Mouse (Mus musculus) embryonic facial prominence, embryonic 11.5 days (tissue): ENCODE results near the gene Serpina6. TPM values are rescaled to one million over a fixed set of nuclear protein-coding genes. Genes with fewer than 3 reads are reported as not detected.

Experiments
- ATAC-seq: fragments of 200-750 bp; cut with Nextera tagmentation; replicated peaks from 2 replicates; pipeline ENCODE4 v1.8.0; 2017; ENCODE audit warnings: low read depth; ENCODE audit not compliant: insufficient number of reproducible peaks, low FRiP score, low TSS enrichment
- DNase-seq: peaks from one replicate; pipeline ENCODE4 v3.0.0-alpha.2; 2015; ENCODE audit warnings: low spot score
- H3K27ac ChIP-seq: fragments of 300-500 bp; sonication (generic); replicated peaks from 2 replicates; pipeline ENCODE4 v1.5.1; 2014; ENCODE audit warnings: mild to moderate bottlenecking, low read depth, low read length, control low read depth
- H3K27me3 ChIP-seq: fragments of 300-500 bp; sonication (generic); 2 replicates; pipeline ENCODE4 v1.6.1; 2014; ENCODE audit warnings: mild to moderate bottlenecking, low read length, moderate library complexity, mixed read lengths; ENCODE audit not compliant: control insufficient read depth, insufficient read depth
- H3K36me3 ChIP-seq: fragments of 300-500 bp; sonication (generic); replicated peaks from 2 replicates; pipeline ENCODE4 v1.6.1; 2014; ENCODE audit warnings: low read depth, mild to moderate bottlenecking, low read length, moderate library complexity, mixed read lengths; ENCODE audit not compliant: control insufficient read depth, insufficient read depth
- H3K4me1 ChIP-seq: fragments of 300-500 bp; sonication (generic); 2 replicates; pipeline ENCODE4 v1.6.1; 2014; ENCODE audit warnings: low read length, mixed read lengths; ENCODE audit not compliant: control insufficient read depth, insufficient read depth
- H3K4me2 ChIP-seq: fragments of 300-500 bp; sonication (generic); 2 replicates; pipeline ENCODE4 v1.6.1; 2014; ENCODE audit warnings: low read depth, mild to moderate bottlenecking, control low read depth, low read length, moderate library complexity
- H3K4me3 ChIP-seq: fragments of 300-500 bp; sonication (generic); 2 replicates; pipeline ENCODE4 v1.5.1; 2014; ENCODE audit warnings: low read depth, low read length, control low read depth
- H3K9ac ChIP-seq: fragments of 300-500 bp; sonication (generic); replicated peaks from 2 replicates; pipeline ENCODE4 v1.6.1; 2014; ENCODE audit warnings: mild to moderate bottlenecking, control low read depth, low read length
- H3K9me3 ChIP-seq: fragments of 300-500 bp; sonication (generic); replicated peaks from 2 replicates; pipeline ENCODE4 v1.6.1; 2016; ENCODE audit warnings: mild to moderate bottlenecking, low read length, inconsistent platforms, mixed read lengths; ENCODE audit not compliant: control insufficient read depth
- WGBS: fragments of 180-500 bp; shearing (Covaris S2); extraction: QIAGEN DNeasy Blood & Tissue Kit; methylation state at CpG from one replicate; pipeline ENCODE4 v1.1.7; 2014; 5-methylcytosine and 5-hydroxymethylcytosine counted together
- polyA plus RNA-seq: library from polyadenylated mRNA; unstranded; fragments of >200 nt; fragmentation: Nextera tagmentation; extraction: Ambion mirVana; gene quantifications from 2 replicates; pipeline ENCODE4 v1.2.1, GENCODE M21; 2014

Serpina6 gene
- polyA plus RNA-seq, 1 experiment from 2014 or later, result 0.55 TPM

DNA sequence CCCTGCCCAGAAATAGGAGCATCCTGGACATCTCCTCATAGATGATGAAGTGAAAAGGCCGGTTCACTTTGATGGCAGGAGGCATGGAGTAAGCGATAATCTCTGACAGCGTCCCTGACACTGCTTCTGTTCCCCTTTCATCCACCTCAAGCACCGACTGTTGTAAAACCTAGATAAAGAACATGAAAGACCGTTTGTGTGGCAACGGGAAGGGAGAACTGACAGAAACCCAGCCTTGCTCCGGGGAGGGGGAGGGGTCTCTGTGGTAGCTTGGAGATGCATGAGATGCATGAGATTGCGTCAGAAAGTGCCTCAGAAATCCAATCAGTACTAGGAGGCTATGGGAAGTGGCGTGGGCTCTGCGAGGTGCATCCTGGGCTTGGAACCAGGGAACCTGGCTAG lies 40.2 kb downstream of the Serpina6 start:
- Histone ChIP-seq H3K27me3 (no peaks in the 10 kb centered on the region), H3K4me3 (no peak overlapping the region), H3K9me3 (no peaks in the 10 kb centered on the region), H3K36me3 (no peaks in the 10 kb centered on the region), H3K4me1 (no peaks in the 10 kb centered on the region), H3K27ac (no peak overlapping the region), H3K9ac (no peak overlapping the region), H3K4me2 (no peak overlapping the region)
- no peak for ATAC-seq
- no peak for DNase-seq
- WGBS, result 93% methylated on average over 10 of the region's 10 CpGs

DNA sequence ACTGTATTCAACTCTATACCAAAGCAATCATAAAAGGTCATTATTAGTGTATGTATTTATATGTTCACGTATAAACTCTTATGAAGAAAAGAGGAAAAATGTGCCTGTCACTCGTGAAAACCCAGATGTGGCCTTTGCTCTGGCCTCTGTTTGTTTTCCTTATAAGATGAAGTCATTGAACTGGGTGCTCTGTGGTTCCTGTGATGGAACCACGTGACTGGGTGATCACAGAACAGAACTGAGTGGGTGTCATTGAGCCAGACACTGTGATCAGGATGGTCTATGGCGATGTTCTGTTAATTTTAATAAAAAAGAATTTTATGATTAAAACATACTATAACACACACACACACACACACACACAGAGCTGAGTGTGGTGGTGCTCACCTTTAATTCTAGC lies 41.3 kb downstream of the Serpina6 start:
- DNase-seq, result no peak
- WGBS, result 79% methylated on average over 4 of the region's 4 CpGs

DNA sequence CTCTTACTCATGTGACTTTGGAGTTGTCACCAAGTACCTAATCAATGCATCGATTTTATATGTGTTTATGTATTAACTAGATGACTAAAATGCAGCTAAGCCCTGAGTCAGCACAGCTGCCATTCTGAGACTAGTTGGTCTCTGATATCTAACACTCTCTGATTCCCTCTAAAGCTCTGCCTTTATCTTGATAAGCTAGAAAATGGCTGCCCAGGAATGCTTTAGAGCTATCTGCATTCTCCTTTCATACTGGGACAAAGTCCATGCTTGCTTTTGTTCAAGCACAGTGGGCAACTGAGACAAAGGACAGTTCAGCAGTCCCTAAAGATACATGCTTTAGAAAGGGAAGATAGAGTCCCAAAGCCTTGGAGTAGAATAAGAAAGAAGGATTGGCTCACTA lies 41.9 kb downstream of the Serpina6 start:
- no peak for DNase-seq
- 91% methylated on average over 1 of the region's 1 CpGs for WGBS

More for the DNA sequence above, 41.3 kb downstream of the Serpina6 start:
- Histone ChIP-seq H3K36me3 (no peaks in the 10 kb centered on the region), H3K4me3 (no peak overlapping the region), H3K9me3 (no peaks in the 10 kb centered on the region), H3K4me1 (no peaks in the 10 kb centered on the region), H3K27ac (no peak overlapping the region), H3K9ac (no peak overlapping the region), H3K27me3 (no peaks in the 10 kb centered on the region), H3K4me2 (no peak overlapping the region)
- ATAC-seq, result no peak

DNA sequence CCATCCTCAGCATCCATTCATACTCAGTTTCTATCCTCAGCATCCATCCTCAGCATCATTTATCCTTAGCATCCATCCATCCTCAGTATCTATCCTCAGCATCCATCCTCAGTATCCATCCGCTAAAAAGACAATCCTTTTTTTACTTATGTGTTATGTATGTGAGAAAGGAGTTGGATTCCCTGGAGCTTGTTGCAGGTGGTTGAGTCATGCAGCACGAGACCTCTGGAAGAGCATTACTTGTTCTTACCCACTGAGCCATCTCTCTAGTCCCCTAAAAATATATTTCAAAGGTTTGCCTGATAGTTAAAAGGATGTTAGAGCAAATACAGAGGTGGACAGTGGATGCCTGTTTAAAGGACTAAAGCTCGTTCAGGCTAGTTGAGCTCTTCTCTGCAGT lies 55.2 kb downstream of the Serpina6 start:
- Histone ChIP-seq H3K9me3 (no peaks in the 10 kb centered on the region), H3K27ac (no peak overlapping the region), H3K4me1 (no peaks in the 10 kb centered on the region), H3K4me3 (no peak overlapping the region), H3K4me2 (no peak overlapping the region), H3K9ac (no peak overlapping the region), H3K36me3 (no peaks in the 10 kb centered on the region), H3K27me3 (no peaks in the 10 kb centered on the region)
- 58% methylated on average over 3 of the region's 3 CpGs for WGBS
- DNase-seq, result no peak
- no peak for ATAC-seq

More for the DNA sequence above, 41.9 kb downstream of the Serpina6 start:
- H3K4me1 ChIP-seq, result no peaks in the 10 kb centered on the region
- H3K27ac ChIP-seq, result no peak overlapping the region
- ATAC-seq, result no peak
- H3K4me3 ChIP-seq, result no peak overlapping the region
- no peak overlapping the region for H3K4me2 ChIP-seq
- H3K27me3 ChIP-seq, result no peaks in the 10 kb centered on the region
- H3K9ac ChIP-seq, result no peak overlapping the region
- no peaks in the 10 kb centered on the region for H3K9me3 ChIP-seq
- no peaks in the 10 kb centered on the region for H3K36me3 ChIP-seq

DNA sequence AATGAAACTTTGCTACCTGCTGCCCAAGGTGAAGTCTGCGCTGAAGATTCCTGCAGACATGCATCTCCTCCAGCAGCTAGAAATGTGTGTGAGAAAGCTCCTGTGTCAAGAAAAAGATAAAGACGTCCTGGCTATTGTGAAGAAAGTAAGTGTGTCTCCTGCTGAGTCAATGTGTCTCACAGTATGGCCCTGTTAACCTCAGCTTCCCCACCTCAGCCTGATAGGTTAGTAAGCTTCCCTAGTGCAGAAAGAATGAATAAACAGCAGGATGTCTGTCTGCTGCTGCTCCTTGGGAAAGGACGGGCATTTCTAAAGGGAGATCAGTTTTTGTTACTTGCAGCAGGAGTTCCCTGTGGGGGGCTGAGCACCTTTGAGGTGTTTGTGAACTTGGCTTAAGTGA lies 56.6 kb downstream of the Serpina6 start:
- Histone ChIP-seq H3K9ac (no peak overlapping the region), H3K9me3 (no peaks in the 10 kb centered on the region), H3K36me3 (no peaks in the 10 kb centered on the region), H3K27me3 (no peaks in the 10 kb centered on the region), H3K27ac (no peak overlapping the region), H3K4me3 (no peak overlapping the region), H3K4me2 (no peak overlapping the region), H3K4me1 (no peaks in the 10 kb centered on the region)
- 17% methylated on average over 3 of the region's 3 CpGs for WGBS
- ATAC-seq (no peak), DNase-seq (no peak)

DNA sequence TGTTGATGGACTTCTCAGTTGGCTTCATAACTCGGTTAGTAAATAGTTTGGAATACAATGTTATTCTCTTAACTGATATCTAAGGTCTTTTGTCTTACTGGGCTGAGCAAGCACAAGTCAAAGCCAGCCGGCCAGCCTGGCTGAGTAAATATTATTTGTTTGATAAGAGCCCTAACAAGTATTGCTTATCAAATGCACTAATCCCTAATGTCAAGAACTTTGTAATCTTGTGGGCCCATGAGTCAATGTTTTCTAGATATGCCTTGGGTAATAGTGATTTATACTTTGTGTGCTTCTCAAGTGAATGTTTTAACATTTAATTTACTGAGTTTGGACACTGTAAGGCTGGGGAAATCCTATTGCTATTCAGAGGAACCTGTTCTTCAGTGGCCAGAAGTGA lies 58.6 kb downstream of the Serpina6 start:
- no peaks in the 10 kb centered on the region for H3K36me3 ChIP-seq
- no peaks in the 10 kb centered on the region for H3K27me3 ChIP-seq
- ATAC-seq (no peak), DNase-seq (no peak)
- 70% methylated on average over 2 of the region's 2 CpGs for WGBS
- H3K4me1 ChIP-seq, result no peaks in the 10 kb centered on the region
- no peak overlapping the region for H3K9ac ChIP-seq
- H3K27ac ChIP-seq, result no peak overlapping the region
- H3K4me2 ChIP-seq, result no peak overlapping the region
- no peak overlapping the region for H3K4me3 ChIP-seq
- H3K9me3 ChIP-seq, result no peaks in the 10 kb centered on the region

Other genes starting within 250 kb of the Serpina6 start
- gene 9330161L09Rik, start 249.4 kb downstream of the Serpina6 start, polyA plus RNA-seq, result 0.42 and 0.43 TPM in 2 replicates
- 114 TPM in 2 replicates for gene Ddx24, start 231.4 kb downstream of the Serpina6 start, polyA plus RNA-seq
- gene Ifi27, start 223.0 kb downstream of the Serpina6 start, polyA plus RNA-seq, result 3.5 and 3.7 TPM in 2 replicates
- gene Ifi27l2a, start 213.5 kb downstream of the Serpina6 start, polyA plus RNA-seq, result 0.70 and 2.1 TPM in 2 replicates
- not detected in 2 replicates for gene Ifi27l2b, start 200.0 kb downstream of the Serpina6 start, polyA plus RNA-seq
- 2.2 and 2.6 TPM in 2 replicates for gene Ppp4r4, start 124.9 kb downstream of the Serpina6 start, polyA plus RNA-seq
- 0.14 TPM in 1 of 2 replicates, not detected in the other for gene Serpina10, start 25.8 kb downstream of the Serpina6 start, polyA plus RNA-seq
- not detected in 2 replicates for gene Serpina16, start 18.9 kb upstream of the Serpina6 start, polyA plus RNA-seq
- not detected in 2 replicates for gene Serpina1f, start 38.3 kb upstream of the Serpina6 start, polyA plus RNA-seq
- not detected in 2 replicates for gene Serpina1d, start 116.4 kb upstream of the Serpina6 start, polyA plus RNA-seq
- 0.46 TPM in 1 of 2 replicates, not detected in the other for gene Serpina1b, start 173.2 kb upstream of the Serpina6 start, polyA plus RNA-seq
- not detected in 2 replicates for gene Serpina1a, start 206.3 kb upstream of the Serpina6 start, polyA plus RNA-seq
- gene Serpina1c, start 247.7 kb upstream of the Serpina6 start, polyA plus RNA-seq, result 0.31 TPM in 1 of 2 replicates, not detected in the other